Mouse (Mus musculus) forelimb bud, embryonic 11.5 days (tissue): ENCODE measurements at regions not wholly inside any gene's neighbourhood (a gene's known extent, or its start where the extent isn't known, plus 50 kb on each side); places are given as distances from the start of the nearest gene placed in this dataset.

Experiments
- DNase-seq: peaks from one replicate; pipeline ENCODE4 v3.0.0-alpha.2; 2012; ENCODE audit warnings: low read depth, low spot score

DNA sequence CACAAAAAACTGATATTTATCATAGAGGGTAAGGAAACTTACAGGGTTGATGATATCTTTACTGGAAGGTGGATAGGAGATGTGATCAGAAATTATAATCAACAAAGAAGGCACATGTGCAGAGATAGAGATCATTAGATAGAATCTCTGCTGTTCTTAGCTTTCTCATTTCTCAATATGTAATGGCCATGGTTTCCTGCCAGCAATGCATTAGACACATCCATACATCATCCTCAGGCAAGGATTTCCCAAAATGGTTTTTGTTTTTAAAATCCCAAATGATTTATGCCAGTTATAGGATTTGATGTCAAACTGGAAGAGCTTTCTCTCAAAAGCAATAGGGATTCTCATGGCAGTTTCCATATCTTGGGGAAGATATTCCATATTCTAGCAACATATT lies 52.0 kb upstream of the C030005K15Rik start:
- no peak for DNase-seq

DNA sequence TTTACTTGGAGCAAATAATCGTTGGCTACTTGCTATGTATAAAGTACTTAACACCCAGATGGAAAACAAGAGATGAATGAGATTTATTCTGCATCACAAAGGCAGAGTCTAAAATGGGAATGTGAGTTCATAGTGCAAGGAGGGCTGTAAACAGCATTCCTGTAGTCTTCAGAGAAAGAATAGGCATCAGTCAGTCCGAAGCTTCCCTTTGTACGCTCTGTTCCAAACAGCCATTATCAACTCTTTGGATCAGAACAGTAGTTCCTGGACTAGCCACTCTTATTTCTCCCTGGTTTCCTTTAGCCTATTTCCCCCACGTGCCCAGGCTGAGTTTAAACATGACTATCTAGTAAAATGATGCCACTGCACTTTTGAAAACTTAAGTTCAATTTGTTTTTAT lies 52.8 kb upstream of the C030005K15Rik start:
- DNase-seq = no peak

GRCm38 (mm10) chr10:97793804-97794203 lies 67.2 kb upstream of the C030005K15Rik start:
- no peak for DNase-seq

- no peak for DNase-seq
Observed at GRCm38 (mm10) chr10:97801448-97802265, 75.1 kb upstream of the C030005K15Rik start.

DNA sequence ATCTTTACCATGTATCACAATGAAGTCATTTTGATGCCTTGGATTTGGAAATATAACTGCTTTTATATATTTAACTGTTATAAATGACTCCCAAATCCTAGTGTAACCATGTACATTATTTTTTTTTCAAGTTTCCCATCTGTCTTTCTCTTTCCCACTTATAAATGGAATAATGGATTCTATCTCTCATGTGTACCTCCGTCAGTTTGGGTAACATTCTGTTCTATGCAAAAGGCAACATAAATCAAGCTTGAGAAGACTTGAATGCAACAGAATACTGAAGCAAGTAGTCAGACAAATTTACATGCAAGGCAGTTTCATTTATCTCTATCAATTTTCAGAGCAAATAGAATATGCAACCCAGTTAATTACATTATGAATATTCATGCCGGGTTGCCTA lies 81.4 kb upstream of the C030005K15Rik start:
- no peak for DNase-seq

GRCm38 (mm10) chr10:97842574-97842973 lies 116.0 kb upstream of the C030005K15Rik start:
- no peak for DNase-seq

DNA sequence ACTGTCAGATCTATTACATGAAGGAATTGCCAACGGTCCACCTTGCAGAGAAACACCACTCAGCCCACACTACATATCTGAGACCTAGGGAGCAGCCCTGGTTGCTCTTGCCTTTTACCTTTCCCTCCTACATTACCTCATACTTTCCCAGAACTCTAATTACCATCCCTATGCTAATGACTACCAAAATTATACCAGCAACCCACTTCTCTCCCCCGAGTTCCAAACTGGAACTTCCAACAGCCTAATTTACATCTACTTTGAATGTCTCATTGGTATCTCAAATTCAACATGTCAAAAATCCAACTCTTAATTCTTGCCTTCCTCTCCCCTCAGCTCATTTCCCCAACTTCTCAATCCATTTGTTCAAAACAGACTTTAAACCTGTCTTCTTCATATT lies 124.9 kb upstream of the C030005K15Rik start:
- no peak for DNase-seq

GRCm38 (mm10) chr10:97877088-97877487 lies 150.5 kb upstream of the C030005K15Rik start:
- DNase-seq = no peak

GRCm38 (mm10) chr10:97886049-97886448 lies 159.5 kb upstream of the C030005K15Rik start:
- no peak for DNase-seq

DNA sequence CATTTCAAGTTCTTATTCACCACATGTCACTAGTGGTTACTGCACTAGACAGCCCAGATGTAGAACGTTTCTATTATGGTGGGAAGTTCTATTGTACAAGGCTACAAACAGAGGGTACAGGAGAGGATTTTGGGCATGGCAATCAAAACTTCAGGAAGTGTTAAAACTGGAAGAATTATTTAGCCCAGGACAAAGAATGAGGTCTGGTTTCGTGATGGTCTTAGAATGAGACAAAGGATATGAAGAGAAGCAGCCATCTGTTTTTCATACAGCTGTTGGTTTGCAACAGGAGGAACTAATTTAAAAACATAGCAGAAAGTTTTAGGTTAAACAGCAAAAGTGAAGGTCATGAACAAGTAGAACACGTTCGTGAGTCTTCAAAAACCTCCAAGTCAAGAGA lies 179.2 kb upstream of the C030005K15Rik start:
- DNase-seq = peak; percentile 56

DNA sequence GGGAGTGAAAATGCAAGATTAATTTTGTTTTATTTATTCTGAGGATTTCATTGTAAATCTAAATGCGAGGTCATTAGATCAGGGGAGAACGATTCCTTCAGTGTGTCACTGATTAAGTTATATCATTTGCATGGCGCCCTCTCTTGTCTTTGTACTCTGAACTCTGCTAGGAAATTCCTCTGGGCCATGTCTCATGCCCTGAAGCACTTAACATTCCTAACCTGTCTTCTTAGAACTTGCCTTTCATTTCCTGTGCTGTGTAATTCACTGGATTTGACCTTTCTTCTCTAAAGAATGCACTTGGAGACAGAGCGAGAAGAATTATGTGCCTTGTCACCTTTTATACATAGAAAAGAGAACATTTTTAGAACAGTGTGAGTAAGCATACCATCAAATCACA lies 199.0 kb upstream of the C030005K15Rik start:
- DNase-seq = peak; percentile 56

GRCm38 (mm10) chr10:97940345-97940744 lies 213.8 kb upstream of the C030005K15Rik start:
- no peak for DNase-seq

DNA sequence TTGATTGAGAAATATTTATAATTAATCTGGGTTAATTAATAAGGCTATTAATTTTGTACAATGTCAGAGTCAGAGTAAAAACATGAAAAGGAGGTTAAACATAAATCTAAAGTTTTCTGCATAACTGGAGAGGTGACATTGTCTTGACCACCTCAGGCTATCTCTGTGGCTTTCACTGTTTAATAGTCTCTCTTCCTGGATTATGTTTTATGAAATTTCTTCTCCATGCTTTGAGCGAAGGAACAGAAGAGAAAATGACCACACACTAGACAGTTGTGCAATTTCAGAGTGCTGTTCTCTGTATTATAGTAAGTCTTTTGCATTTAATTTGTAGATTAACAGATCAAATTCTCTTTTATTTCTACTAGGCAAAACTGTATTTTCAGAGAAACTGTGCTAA lies 239.3 kb upstream of the C030005K15Rik start:
- DNase-seq = no peak

GRCm38 (mm10) chr10:97966931-97967330 lies 240.4 kb upstream of the C030005K15Rik start:
- no peak for DNase-seq

GRCm38 (mm10) chr10:98007037-98007436 lies 280.5 kb upstream of the C030005K15Rik start:
- no peak for DNase-seq

- DNase-seq = no peak
Observed at GRCm38 (mm10) chr10:98008355-98008754, 281.8 kb upstream of the C030005K15Rik start.

DNA sequence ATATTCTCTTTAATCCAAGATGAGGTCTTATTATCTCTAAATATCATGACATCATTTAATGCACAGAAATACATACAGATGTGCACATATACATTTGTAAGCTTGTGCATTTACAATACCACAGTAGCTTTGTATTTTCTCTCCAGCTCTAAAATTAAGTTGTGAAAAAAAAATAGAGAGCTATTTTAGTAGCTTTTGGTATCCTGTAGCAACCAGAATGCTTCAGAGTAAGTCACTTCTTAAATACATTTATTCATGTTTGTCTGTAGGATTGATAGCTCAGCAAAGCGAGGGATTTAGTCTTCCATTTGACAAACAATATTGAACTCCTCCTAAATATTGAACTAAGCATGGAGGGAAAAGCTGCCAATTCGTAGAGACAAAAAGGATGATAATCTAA lies 286.4 kb upstream of the C030005K15Rik start:
- no peak for DNase-seq

GRCm38 (mm10) chr10:98014985-98015902 lies 288.7 kb upstream of the C030005K15Rik start:
- no peak for DNase-seq

DNA sequence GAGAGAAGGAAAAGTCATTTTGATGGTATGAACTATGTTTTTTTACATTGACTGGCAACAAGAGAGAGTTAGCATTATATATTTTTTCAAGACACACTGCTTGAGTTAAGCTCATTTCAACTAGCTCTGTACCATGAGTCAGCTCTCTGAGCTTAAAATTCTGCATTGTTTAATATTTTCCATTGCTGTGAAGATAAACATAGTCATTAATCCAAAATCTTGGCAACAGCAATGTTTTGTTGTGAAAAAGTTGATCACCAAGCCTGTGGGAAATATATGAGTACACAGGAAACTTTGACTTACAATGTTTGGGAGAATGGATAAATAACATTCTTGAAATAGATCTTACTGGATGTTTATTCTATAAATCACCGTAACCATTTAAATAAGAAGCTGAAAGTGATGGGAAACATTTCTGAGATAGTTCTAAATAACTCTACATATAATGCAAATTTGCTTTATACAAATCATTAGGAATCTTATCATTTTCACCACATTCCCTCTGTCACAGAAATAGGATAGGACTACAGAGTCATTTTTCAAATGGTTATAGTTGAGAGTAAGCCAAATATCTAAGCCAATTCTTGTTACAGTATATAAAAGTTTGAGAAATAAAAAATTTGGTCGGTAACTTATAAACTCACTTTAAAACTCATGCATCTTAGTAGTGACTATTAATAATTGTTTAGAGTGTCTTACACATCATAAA lies 290.2 kb upstream of the C030005K15Rik start:
- DNase-seq = no peak

GRCm38 (mm10) chr10:98029124-98029523 lies 302.6 kb upstream of the C030005K15Rik start:
- DNase-seq = no peak

- DNase-seq = no peak
Observed at GRCm38 (mm10) chr10:98029621-98030020, 303.1 kb upstream of the C030005K15Rik start.

DNA sequence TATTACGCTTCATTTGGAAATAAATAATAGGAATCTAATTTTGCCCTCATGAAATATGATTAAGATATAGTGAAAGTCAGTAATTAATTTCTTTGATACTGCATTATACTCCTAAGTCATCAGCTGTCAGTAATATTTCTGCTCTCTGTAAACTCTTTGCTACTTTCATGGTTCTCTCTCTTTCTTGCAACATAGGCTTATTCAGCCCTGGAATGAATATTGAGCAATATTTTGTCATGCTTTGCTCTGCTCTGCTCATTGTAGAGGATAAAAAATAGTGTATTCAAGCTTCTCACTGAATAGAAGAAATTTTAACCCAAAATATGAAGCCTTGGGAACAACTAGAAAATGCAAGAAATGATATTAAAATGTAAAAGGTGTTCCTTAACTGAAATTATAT lies 306.1 kb upstream of the C030005K15Rik start:
- no peak for DNase-seq
